Mouse (Mus musculus): ENCODE data around the gene Ptma. TPM values are rescaled to one million over a fixed set of nuclear protein-coding genes. Genes with fewer than 3 reads are reported as not detected.
"Not testable (repeated sequence)": the region's sequence is repeated elsewhere in the genome, so short reads cannot be mapped to it uniquely, and the experiment has no call there.

Ptma gene
- 100 to 1,000 TPM; 655 to 661 TPM for total RNA-seq (2021)
- long read RNA-seq, experiment 1, transcript Ptma-201 (5 exons, 1,216 nt), result major isoform, 373 of 422 reads
- long read RNA-seq, experiment 1, partial matches to known transcripts, result 11 of 422 reads
- long read RNA-seq, experiment 1, other reads (novel, unspliced or antisense), result 34 of 422 reads
- long read RNA-seq, experiment 2, transcript Ptma-202 (4 exons, 768 nt), result minor isoform, 5 of 444 reads
- long read RNA-seq, experiment 2, transcript Ptma-201 (5 exons, 1,216 nt), result major isoform, 396 of 444 reads
- long read RNA-seq, experiment 2, partial matches to known transcripts, result 14 of 444 reads
- long read RNA-seq, experiment 2, other reads (novel, unspliced or antisense), result 29 of 444 reads

DNA sequence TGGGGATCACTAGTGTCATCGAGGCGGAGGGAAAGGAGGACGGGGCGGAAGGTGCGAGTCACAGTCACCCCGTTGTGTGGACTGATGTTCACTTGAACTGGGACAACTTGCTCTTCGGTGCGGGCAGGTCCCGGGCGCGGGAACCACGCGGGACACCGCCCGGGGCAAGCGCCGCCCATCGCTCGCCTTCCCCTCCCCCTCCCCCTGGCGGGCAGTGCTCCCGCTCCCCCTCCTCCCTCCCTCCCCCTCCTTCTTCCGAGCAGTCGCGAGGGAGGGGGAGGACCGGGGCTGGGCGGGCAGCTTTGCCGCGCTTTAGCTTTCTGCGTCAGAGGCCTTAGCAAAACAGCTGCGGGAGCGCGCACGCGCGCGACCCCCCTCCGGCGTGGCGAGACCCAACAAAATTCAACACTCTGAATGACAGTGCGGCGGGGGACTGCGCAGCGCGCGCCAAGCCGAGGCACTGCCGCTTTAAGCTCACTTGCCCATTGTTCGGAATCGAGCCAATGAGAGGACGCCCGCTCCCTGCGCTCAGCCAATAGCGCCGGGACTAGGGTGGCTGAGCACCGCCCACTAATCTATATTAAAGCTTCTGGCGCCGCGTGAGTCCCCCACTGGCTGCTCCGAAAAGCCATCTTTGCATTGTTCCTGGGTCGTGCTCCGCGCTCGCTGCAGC, at the start of gene Ptma:
Gene Ptma (plus strand): TSS at position 611 of the 673 bp plus-strand sequence.
- peak; percentile 97 to 99 for DNase-seq (ENCODE audit: low spot score in 2 of 2)

GRCm38 (mm10) chr1:86477738-86478285, 48.7 kb upstream of the Ptma start:
- DNase-seq (ENCODE audit: low spot score in 2 of 2), result no peak

- DNase-seq (ENCODE audit: low spot score in 2 of 2), result no peak
Observed at GRCm38 (mm10) chr1:86479099-86479825, 47.3 kb upstream of the Ptma start.

- no peak for DNase-seq (ENCODE audit: low spot score in 2 of 2)
Observed at GRCm38 (mm10) chr1:86480288-86480687, 46.2 kb upstream of the Ptma start.

DNA sequence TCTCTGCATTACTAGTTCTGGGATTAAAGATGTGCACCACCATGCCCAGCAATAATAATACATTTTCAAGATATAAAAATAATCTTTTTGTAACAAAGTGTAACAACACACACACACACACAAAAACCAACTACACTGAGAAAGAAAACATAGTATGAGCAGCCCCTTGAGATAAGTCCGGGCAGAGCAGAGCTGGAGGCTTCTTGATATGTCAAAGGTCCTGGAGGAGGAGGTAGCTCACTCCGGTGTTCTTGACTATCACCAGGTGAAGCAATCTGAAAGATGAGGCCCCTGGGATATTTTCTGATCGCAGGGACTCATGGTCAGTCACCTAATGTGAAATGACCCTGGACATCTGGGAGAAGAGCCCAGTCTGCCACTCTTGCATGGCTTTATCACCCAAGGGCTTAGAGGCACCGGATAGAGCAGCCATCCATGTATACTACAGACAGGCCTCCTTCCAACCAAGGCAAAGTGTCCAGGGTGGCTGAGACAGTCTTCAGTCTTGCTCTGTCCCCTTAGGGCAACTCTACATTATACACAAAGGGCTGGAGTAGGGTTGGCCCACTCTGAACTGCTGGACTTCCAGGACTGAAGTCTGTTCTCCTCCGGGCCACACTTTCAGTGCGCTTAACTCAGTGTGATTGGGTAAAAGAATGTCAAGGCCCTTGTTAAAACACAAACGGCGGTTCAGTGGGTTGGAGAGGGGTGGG, 45.6 kb upstream of the Ptma start:
- no peak for DNase-seq (ENCODE audit: low spot score in 2 of 2)

GRCm38 (mm10) chr1:86481468-86481867, 45.1 kb upstream of the Ptma start:
- DNase-seq (ENCODE audit: low spot score in 2 of 2), result no peak

DNA sequence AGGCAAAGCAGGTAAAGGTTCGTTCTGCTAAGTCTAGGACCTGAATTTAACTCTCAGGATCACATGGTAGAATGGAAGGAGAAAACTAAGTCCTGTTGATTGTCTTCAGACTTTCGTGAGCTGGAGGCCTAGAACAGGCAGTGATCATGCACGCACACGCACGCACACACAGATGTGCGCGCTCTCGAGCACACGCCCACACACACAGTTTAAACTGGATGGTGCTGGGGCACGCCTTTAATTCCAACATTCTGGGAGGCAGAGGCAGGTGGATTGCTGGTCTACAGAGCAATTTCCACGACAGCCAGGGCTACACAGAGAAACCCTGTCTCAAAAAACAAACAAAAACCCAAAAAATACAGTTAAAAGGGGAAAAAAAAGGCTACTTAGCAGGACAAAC, 44.2 kb upstream of the Ptma start:
- no peak for DNase-seq (ENCODE audit: low spot score in 2 of 2)

DNA sequence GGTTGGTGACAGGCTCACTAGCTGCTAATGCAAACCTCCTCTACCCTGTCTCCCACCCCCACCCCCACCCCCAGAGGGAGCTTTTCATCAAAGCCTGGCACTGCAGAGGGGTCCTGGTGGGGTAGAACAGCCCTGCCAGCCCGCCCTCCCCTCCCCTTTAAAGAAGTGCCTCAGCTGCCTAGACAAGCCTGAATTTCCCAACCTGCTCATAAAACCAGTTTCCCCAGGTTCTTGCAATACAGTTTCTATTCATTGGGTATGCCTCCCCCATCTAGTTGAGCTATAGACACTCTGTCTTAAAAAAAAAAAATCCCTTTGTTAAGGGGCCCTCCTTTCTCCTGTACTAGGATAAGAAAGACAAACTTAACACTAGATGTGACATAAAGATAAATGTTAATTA, 43.8 kb upstream of the Ptma start:
- DNase-seq (ENCODE audit: low spot score in 2 of 2), result no peak

DNA sequence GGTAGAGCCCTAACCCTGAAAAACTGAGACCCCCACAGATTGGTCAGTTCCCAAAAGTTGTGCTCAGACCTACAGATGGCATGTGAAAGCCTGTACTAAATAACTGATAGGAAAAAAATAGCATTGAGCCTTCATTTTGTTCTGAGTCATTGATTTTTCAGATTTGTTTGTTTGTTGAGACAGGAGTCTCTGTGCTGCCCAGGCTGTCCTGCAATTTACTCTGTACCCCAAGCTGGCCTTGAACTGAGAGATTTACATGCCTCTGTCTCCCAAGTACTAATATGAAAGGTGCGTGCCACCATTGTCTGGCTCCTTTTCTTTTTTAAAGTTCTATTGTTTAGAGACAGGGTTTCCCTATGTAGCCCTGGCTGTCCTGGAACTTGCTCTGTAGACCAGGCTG, 41.2 kb upstream of the Ptma start:
- no peak for DNase-seq (ENCODE audit: low spot score in 2 of 2)

GRCm38 (mm10) chr1:86485858-86486257, 40.7 kb upstream of the Ptma start:
- DNase-seq (ENCODE audit: low spot score in 2 of 2), result not testable (repeated sequence)

DNA sequence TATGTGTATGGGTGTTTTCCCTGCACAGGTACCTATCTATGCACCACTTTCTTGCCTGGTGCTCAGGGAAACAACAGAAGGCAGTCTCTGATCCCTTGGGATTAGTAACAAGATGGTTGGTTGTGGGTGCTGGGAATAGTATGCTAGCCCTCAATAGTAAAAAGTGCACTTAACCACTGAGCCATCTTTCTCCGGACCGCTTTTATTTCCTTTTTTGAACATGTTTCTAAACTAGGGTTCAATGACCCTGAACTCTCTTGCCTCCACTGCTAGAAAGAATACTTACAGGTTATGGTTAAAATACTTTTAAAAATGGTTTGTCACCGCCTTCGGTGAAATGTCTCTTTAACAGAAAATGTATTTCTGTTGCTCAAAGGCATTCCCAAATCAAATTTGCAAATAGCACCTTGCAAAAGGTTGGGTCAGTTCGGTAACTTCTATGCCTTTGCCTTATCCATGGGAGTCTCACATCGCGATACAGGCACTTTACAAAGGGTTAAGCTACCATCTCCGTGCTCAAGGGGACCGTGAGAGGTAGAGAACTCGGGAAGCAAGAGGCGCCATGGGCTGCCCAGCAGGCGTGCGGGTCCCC, 39.7 kb upstream of the Ptma start:
- DNase-seq (ENCODE audit: low spot score in 2 of 2), result no peak

GRCm38 (mm10) chr1:86487295-86487907, 39.1 kb upstream of the Ptma start:
- peak; percentile 99 for DNase-seq (ENCODE audit: low spot score in 2 of 2)

DNA sequence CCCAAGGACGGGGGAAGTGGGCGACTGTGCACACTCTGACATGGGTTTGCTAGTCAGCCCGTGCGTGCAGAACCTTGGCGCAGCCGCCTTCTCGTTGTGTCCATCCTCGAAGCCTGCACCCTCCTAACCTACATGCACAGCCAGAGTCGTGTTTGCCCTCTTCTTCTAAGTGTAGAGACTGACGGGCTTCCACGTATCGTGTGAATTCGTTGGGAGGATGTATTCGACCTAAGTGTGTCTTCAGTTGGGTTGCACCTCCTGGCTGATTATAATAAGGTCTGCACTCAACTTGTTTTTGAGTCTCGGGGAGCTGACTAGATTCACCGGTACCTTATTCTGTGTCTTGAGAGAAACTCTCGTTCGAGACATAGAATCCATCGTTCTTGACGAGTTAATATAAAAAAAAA, 38.6 kb upstream of the Ptma start:
- no peak for DNase-seq (ENCODE audit: low spot score in 2 of 2)

- no peak for DNase-seq (ENCODE audit: low spot score in 2 of 2)
Observed at GRCm38 (mm10) chr1:86488326-86488725, 38.2 kb upstream of the Ptma start.

- no peak for DNase-seq (ENCODE audit: low spot score in 2 of 2)
Observed at GRCm38 (mm10) chr1:86488774-86489173, 37.8 kb upstream of the Ptma start.

DNA sequence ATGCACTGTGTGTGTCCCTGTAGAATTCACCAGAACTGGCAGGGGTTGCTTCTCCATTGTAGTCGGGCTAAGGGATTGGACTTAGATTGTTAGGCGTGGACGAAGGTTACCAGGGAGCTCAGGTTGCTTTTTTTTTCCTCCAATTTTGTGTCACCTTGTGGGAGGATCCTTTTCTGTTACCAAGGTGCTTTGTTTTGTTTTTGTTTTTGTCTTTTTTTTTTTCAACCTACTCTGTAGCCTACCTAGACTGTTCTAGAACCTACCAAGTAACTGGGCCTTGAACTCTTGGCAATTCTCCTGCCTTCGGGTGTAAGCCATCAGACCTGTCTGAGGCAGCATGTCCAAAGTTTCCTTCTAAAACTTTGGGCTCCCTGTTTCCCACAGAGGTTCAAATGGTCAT, 36.6 kb upstream of the Ptma start:
- DNase-seq (ENCODE audit: low spot score in 2 of 2), result peak in 1 of 2 experiments; percentile 4

GRCm38 (mm10) chr1:86490697-86491096, 35.8 kb upstream of the Ptma start:
- no peak for DNase-seq (ENCODE audit: low spot score in 2 of 2)

GRCm38 (mm10) chr1:86491533-86492094, 34.9 kb upstream of the Ptma start:
- DNase-seq (ENCODE audit: low spot score in 2 of 2), result no peak

DNA sequence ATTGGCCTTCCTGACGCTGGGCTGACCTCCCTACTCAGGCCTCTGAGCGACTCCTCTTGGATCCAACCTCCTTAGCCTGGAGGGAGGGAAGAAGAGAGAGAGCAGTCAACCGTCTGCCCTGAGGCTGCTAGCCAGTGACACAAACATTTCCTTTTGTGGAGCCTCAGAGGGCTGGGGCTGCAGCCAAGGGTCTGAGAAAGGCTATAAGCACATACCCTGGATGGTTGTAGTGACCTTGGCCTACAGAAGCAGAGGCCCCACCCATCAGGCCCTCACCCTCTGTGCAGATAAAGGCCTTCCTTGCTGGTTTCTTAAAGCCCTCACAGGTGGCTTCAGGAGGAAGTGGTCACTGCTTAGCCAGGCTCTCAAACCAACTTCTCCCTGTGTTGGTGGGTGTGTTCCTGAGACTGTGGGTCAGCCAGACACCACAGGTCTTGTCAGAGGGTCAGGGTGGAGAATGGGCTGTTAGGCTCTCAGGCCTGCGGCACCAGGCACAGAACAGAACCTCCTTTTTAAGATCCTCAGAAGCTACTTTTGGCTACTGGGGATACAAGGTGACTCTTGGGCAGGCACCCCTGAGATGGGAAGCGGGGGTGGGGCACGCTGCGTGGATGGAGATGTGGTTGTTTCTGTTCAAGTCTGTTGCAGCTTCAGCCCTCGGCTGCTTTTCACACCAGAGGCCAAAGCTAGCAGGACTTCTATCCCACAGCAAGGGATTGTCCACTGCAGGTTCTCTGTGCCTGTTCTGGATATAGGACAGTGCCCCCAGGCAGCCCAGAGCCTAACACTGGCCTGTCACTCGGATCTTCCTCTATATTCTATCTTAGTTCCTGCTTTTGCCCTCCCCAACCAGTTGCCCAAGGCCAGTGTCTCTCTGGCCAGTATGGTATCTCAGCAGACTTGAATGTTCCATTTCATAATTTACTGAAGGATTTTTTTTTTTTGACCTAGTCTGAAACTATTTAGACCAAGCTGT, 34.1 kb upstream of the Ptma start:
- peak in 1 of 2 experiments; percentile 32 for DNase-seq (ENCODE audit: low spot score in 2 of 2)

Measured in gastrocnemius, postnatal 4 days (tissue).